In the genomic region with DNA sequence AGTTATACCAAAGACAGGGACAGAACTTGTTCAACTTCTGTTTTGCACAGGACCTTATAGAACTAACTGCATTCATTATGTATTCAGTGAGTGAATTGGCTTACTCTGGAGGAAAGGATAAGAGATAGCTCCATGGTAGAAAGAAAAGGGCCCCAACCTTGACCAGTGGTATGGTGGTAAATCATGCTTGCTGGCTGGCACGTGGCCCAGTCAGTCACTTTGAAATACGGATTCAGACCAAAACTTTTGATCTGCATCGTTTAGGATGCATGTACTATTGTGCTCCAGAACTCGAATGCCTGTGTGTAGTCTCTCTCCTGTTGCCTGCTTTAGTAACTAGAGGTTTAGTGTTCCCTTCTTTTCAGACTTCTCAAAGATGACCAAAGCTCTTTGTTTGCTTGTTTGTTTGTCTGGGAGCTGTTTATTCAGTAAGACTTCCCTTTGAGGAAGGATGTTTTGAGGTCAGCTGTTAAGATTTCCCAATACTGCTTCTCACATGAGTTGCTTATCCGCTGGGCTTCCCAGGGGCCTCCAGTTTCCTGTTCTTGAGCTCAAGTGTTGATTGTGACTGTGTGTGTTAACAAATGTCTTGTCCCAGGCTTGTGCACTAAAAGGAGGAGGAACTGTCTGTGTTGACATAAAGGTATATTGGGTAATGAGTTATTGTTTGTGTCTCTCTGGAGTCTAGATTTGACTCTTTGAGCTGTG, we compare ENCODE assay signal across 9 mouse cellular contexts. TPM values are rescaled to one million over a fixed set of nuclear protein-coding genes. Genes with fewer than 3 reads are reported as not detected.
DNase-seq lines count a peak whose midpoint lies in the region; ATAC-seq and TF ChIP-seq lines count a peak whose summit lies in the region.
"Had no signal": no experiment of that assay in that cellular context is flagged by ENCODE, and none has a peak within 500 bp of the region (broad histone marks: within the 10 kb centered on the region; RNA-seq: fewer than 3 reads in every experiment).

No protein-coding gene starts in this region.

- H3K4me2 ChIP-seq in neural tube, embryonic 11.5 days (ENCODE audit: low read depth) = no peak overlapping the region
- H3K4me2 ChIP-seq in liver, embryonic 14.5 days (ENCODE audit: low read depth) = peak overlapping the region; percentile 84

- no peak overlapping the region for H3K4me3 ChIP-seq in neural tube, embryonic 11.5 days (ENCODE audit: low read depth, low read length)
- no peak overlapping the region for H3K4me3 ChIP-seq in embryonic fibroblast, embryonic 13.5 days (ENCODE audit: insufficient read depth, low read length)
- peak overlapping the region in 1 of 2 experiments; percentile 90; a peak in 2 of 4 replicates for H3K4me3 ChIP-seq in liver, embryonic 14.5 days (ENCODE audit: insufficient read depth in 1 of 2, low read depth in 2 of 2, low read length in 2 of 2)

- no peaks in the 10 kb centered on the region for H3K27me3 ChIP-seq in neural tube, embryonic 11.5 days (ENCODE audit: control insufficient read depth, insufficient read depth, low read length)
- H3K27me3 ChIP-seq in liver, embryonic 14.5 days (ENCODE audit: control insufficient read depth, insufficient read depth, low read length) = no peaks in the 10 kb centered on the region

- TF ChIP-seq CTCF in embryonic fibroblast, embryonic 13.5 days (IDR thresholded peaks at IDR 0.05; ENCODE audit: borderline replicate concordance, insufficient read depth, low read length) = no peak
- TF ChIP-seq CTCF in liver, embryonic 14.5 days (IDR thresholded peaks at IDR 0.05; ENCODE audit: low read depth) = no peak

- no peaks in the 10 kb centered on the region for H3K9me3 ChIP-seq in neural tube, embryonic 11.5 days (ENCODE audit: control insufficient read depth, low read length)
- H3K9me3 ChIP-seq in liver, embryonic 14.5 days (ENCODE audit: control insufficient read depth, low read length) = no peaks in the 10 kb centered on the region

- DNase-seq in neural tube, embryonic 11.5 days (ENCODE audit: low spot score) = no peak
- DNase-seq in neural tube, embryonic 10.5 days (ENCODE audit: extremely low spot score, low spot score) = no peak
- peak in 1 of 3 experiments; percentile 47 for DNase-seq in liver, embryonic 14.5 days (ENCODE audit: low read depth in 3 of 3, low spot score in 3 of 3)
- DNase-seq in telencephalon, adult 2 months (ENCODE audit: low read depth, low spot score) = peak; percentile 13
- no peak for DNase-seq in testis, postnatal 10 days (ENCODE audit: low spot score)
- DNase-seq in thymus, postnatal 14 days = no peak
- DNase-seq in B cell, adult 2 months = no peak

- H3K36me3 ChIP-seq in neural tube, embryonic 11.5 days (ENCODE audit: control insufficient read depth, insufficient read depth, low read length) = peaks cover 4% of the 10 kb centered on the region
- peaks cover 29% of the 10 kb centered on the region for H3K36me3 ChIP-seq in liver, embryonic 14.5 days (replicated peaks; ENCODE audit: control insufficient read depth, insufficient read depth, low read depth)

- H3K27ac ChIP-seq in neural tube, embryonic 11.5 days (ENCODE audit: low read depth, low read length) = peak overlapping the region; percentile 39; the same call in 1 of the 2 replicates
- peak overlapping the region; percentile 68 for H3K27ac ChIP-seq in embryonic fibroblast, embryonic 13.5 days (ENCODE audit: insufficient read depth, low read length)
- peak overlapping the region; percentile 84 for H3K27ac ChIP-seq in liver, embryonic 14.5 days

- ATAC-seq in neural tube, embryonic 11.5 days (ENCODE audit: insufficient read depth, low FRiP score, low TSS enrichment) = no peak
- ATAC-seq in liver, embryonic 14.5 days (ENCODE audit: insufficient read depth) = no peak

- WGBS in neural tube, embryonic 11.5 days = 63% methylated on average over 5 of the region's 5 CpGs
- 13% methylated on average over 5 of the region's 5 CpGs for WGBS in liver, embryonic 14.5 days (ENCODE audit: insufficient replicate concordance)

- no peak for TF ChIP-seq EP300 in liver, embryonic 14.5 days (IDR thresholded peaks at IDR 0.05; ENCODE audit: low read depth)

- TF ChIP-seq POLR2A in embryonic fibroblast, embryonic 13.5 days (IDR thresholded peaks at IDR 0.05; ENCODE audit: low read depth, low read length) = no peak

- no peak overlapping the region for H3K9ac ChIP-seq in neural tube, embryonic 11.5 days (ENCODE audit: low read length)
- peak overlapping the region; percentile 56 for H3K9ac ChIP-seq in liver, embryonic 14.5 days (replicated peaks)

- peaks cover 7% of the 10 kb centered on the region; the same call in 1 of the 2 replicates for H3K4me1 ChIP-seq in neural tube, embryonic 11.5 days (ENCODE audit: control insufficient read depth, insufficient read depth, low read length)
- peaks cover 27% of the 10 kb centered on the region for H3K4me1 ChIP-seq in embryonic fibroblast, embryonic 13.5 days (ENCODE audit: control insufficient read depth, insufficient read depth, low read length)
- peaks cover 75 to 80% of the 10 kb centered on the region in 2 experiments for H3K4me1 ChIP-seq in liver, embryonic 14.5 days (replicated peaks; ENCODE audit: control insufficient read depth in 2 of 2, insufficient read depth in 2 of 2, low read length in 1 of 2)

RNA-seq across cellular contexts. Expression of a gene that starts 4.7 kb away (rescaled TPM):
- polyA plus RNA-seq in neural tube, embryonic 11.5 days (2014; fragmentation: Nextera tagmentation; extraction: Ambion mirVana) = 81.2 and 83.8 TPM in 2 replicates
- 87.5 and 99.8 TPM in 2 replicates for polyA plus RNA-seq in embryonic fibroblast, embryonic 13.5 days (2011; ENCODE audit: insufficient read length, low read depth, missing spikeins)
- polyA plus RNA-seq in liver, embryonic 14.5 days (2012; rRNA removed) = 56.1 and 59.6 TPM in 2 replicates
- polyA plus RNA-seq in liver, embryonic 14.5 days (2014; fragmentation: Nextera tagmentation; extraction: Ambion mirVana) = 126 and 134 TPM in 2 replicates

RNA-seq across cellular contexts. Expression of a gene that starts 14.5 kb away (rescaled TPM):
- 22.9 and 28.8 TPM in 2 replicates for polyA plus RNA-seq in neural tube, embryonic 11.5 days (2014; fragmentation: Nextera tagmentation; extraction: Ambion mirVana)
- polyA plus RNA-seq in embryonic fibroblast, embryonic 13.5 days (2011; ENCODE audit: insufficient read length, low read depth, missing spikeins) = 135 and 158 TPM in 2 replicates
- 13.0 and 14.9 TPM in 2 replicates for polyA plus RNA-seq in liver, embryonic 14.5 days (2012; rRNA removed)
- 10.8 and 10.9 TPM in 2 replicates for polyA plus RNA-seq in liver, embryonic 14.5 days (2014; fragmentation: Nextera tagmentation; extraction: Ambion mirVana)

RNA-seq across cellular contexts. Expression of a gene that starts 34.2 kb away (rescaled TPM):
- polyA plus RNA-seq in neural tube, embryonic 11.5 days (2014; fragmentation: Nextera tagmentation; extraction: Ambion mirVana) = not detected in 2 replicates
- not detected in 2 replicates for polyA plus RNA-seq in embryonic fibroblast, embryonic 13.5 days (2011; ENCODE audit: insufficient read length, low read depth, missing spikeins)
- not detected in 2 replicates for polyA plus RNA-seq in liver, embryonic 14.5 days (2012; rRNA removed)
- polyA plus RNA-seq in liver, embryonic 14.5 days (2014; fragmentation: Nextera tagmentation; extraction: Ambion mirVana) = not detected in 2 replicates
- polyA plus RNA-seq: embryonic facial prominence, embryonic 11.5 days had no signal

RNA-seq across cellular contexts. Expression of a gene that starts 35.4 kb away (rescaled TPM):
- polyA plus RNA-seq in neural tube, embryonic 11.5 days (2014; fragmentation: Nextera tagmentation; extraction: Ambion mirVana) = 33.7 and 38.2 TPM in 2 replicates
- 14.0 and 16.4 TPM in 2 replicates for polyA plus RNA-seq in embryonic fibroblast, embryonic 13.5 days (2011; ENCODE audit: insufficient read length, low read depth, missing spikeins)
- 12.1 and 17.9 TPM in 2 replicates for polyA plus RNA-seq in liver, embryonic 14.5 days (2012; rRNA removed)
- polyA plus RNA-seq in liver, embryonic 14.5 days (2014; fragmentation: Nextera tagmentation; extraction: Ambion mirVana) = 28.0 and 31.6 TPM in 2 replicates

RNA-seq across cellular contexts. Expression of a gene that starts 58.1 kb away (rescaled TPM):
- 117 and 120 TPM in 2 replicates for polyA plus RNA-seq in neural tube, embryonic 11.5 days (2014; fragmentation: Nextera tagmentation; extraction: Ambion mirVana)
- polyA plus RNA-seq in embryonic fibroblast, embryonic 13.5 days (2011; ENCODE audit: insufficient read length, low read depth, missing spikeins) = 66.3 and 68.0 TPM in 2 replicates
- polyA plus RNA-seq in liver, embryonic 14.5 days (2012; rRNA removed) = 34.1 and 35.4 TPM in 2 replicates
- 49.1 and 59.1 TPM in 2 replicates for polyA plus RNA-seq in liver, embryonic 14.5 days (2014; fragmentation: Nextera tagmentation; extraction: Ambion mirVana)
